Mouse (Mus musculus): ENCODE measurements at regions not wholly inside any gene's neighbourhood (a gene's known extent, or its start where the extent isn't known, plus 50 kb on each side); places are given as distances from the start of the nearest gene placed in this dataset.

DNA sequence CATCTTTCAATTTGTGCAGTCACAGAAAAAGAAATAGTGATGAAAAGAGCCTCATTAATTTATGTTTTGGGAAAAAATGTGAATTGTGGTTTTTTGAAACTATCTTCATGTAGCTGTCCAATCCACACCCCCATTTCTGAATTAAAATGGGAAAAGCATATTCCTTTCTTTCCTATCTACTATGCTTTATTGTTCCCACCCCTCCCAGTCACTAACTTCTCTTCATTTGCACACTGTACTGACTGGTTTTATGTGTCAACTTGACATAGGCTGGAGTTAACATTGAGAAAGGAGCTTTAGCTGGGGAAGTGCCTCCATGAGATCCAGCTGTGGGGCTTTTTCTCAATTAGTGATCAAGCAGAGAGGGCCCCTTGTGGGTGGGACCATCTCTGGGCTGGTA lies 262.8 kb upstream of the B430305J03Rik start:
- TF ChIP-seq CTCF (IDR thresholded peaks at IDR 0.05 in 2 of 3, conservative IDR thresholded peaks at IDR 0.05 in 1 of 3; ENCODE audit: control insufficient read depth in 1 of 3, insufficient read depth in 1 of 3, low read depth in 2 of 3, low read length in 3 of 3, poor library complexity in 1 of 3, severe bottlenecking in 1 of 3) (no peak), GATA1 (IDR thresholded peaks at IDR 0.05; ENCODE audit: low read depth, low read length) (no peak), NELFE (IDR thresholded peaks at IDR 0.05; ENCODE audit: low read depth, low read length) (no peak), USF1 (IDR thresholded peaks at IDR 0.05; ENCODE audit: low read depth, low read length) (no peak), MEF2A (IDR thresholded peaks at IDR 0.05; ENCODE audit: extremely low read depth, insufficient replicate concordance, low read depth, low read length, poor library complexity, severe bottlenecking) (no peak), HCFC1 (IDR thresholded peaks at IDR 0.05; ENCODE audit: low read depth, low read length) (no peak), E2F4 (IDR thresholded peaks at IDR 0.05; ENCODE audit: borderline replicate concordance, low read depth, low read length) (no peak), UBTF (IDR thresholded peaks at IDR 0.05; ENCODE audit: borderline replicate concordance, insufficient read depth, low read depth, low read length) (no peak), POLR2AphosphoS2 (IDR thresholded peaks at IDR 0.05; ENCODE audit: low read length) (no peak), ZC3H11A (IDR thresholded peaks at IDR 0.05; ENCODE audit: low read depth, low read length) (no peak), ELF1 (IDR thresholded peaks at IDR 0.05; ENCODE audit: low read depth, low read length) (no peak), TAL1 (IDR thresholded peaks at IDR 0.05; ENCODE audit: low read length) (no peak), NRF1 (IDR thresholded peaks at IDR 0.05; ENCODE audit: insufficient read depth, low read depth, low read length, poor library complexity, severe bottlenecking) (no peak), MXI1 (IDR thresholded peaks at IDR 0.05; ENCODE audit: low read depth, low read length) (no peak)

Measured in MEL (cell line).